Mouse (Mus musculus) lung, postnatal 0 days (tissue): ENCODE measurements at regions not wholly inside any gene's neighbourhood (a gene's known extent, or its start where the extent isn't known, plus 50 kb on each side); places are given as distances from the start of the nearest gene placed in this dataset.

Source experiments
- CTCF ChIP-seq: IDR thresholded peaks from 2 replicates; pipeline ENCODE4 v1.5.1; 2016; ENCODE audit warnings: antibody characterized with exemption, mild to moderate bottlenecking
- EP300 ChIP-seq: IDR thresholded peaks from 2 replicates; pipeline ENCODE4 v1.6.1; 2016; ENCODE audit warnings: antibody characterized with exemption, mild to moderate bottlenecking, control low read depth

DNA sequence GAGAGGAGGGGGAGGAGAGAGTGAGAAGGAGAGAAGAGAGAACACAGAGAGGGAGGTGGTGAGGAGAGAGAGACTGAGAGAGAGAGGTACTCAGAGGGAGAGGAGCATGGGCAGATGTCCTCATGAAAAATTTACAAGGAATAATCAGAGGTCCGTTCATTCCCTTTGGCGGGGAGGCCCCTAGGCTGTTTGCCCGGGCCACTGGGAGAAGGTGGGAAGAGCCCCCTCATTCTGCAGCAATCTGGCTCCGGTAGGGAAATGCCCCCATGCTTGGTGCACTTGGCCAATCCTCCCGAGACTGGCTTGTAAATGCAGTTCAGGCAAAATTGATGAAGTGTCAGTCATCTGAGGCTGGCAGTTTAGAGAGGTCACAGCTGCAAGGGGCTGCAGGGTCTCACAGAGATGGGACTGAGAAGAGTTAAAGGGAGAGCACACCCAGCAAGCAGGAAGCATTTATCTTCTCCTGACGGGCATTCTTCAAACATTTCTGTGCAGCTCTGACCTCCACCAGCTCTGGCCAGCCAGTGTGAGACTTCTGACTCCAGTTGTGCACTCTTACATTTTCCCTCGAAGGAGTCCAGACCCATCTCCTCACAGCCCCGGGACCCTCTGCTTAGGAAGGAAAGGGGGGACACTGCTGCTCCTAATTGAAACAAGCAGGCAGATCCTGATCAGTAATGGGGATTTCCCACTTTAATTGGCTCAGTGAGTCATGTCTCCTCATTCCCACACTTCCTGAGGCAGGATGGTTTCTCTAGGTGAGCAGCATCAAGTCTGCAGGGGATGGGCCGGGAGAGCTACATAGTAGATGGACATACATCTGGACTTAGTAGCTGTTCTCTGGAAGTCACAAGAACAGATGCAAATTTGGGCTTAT is 65.5 kb downstream of the Cmpk2 start:
- TF ChIP-seq EP300 (no peak), CTCF (no peak)
